Mouse (Mus musculus) heart, embryonic 12.5 days (tissue): ENCODE measurements around the gene Tspyl4. TPM values are rescaled to one million over a fixed set of nuclear protein-coding genes. Genes with fewer than 3 reads are reported as not detected.
A peak's percentile ranks its signal among the peaks of the same experiment; 100 is the strongest.

Source experiments
- ATAC-seq: fragments of 200-750 bp; cut with Nextera tagmentation; 2 replicates; pipeline ENCODE4 v1.8.0; 2017; ENCODE audit warnings: moderate TSS enrichment, moderate library complexity; ENCODE audit not compliant: insufficient number of reproducible peaks, low FRiP score
- H3K27ac ChIP-seq: fragments of 300-500 bp; sonication (generic); 2 replicates; pipeline ENCODE4 v1.5.1; 2016; ENCODE audit warnings: mild to moderate bottlenecking, moderate library complexity; ENCODE audit not compliant: poor library complexity, severe bottlenecking
- H3K27me3 ChIP-seq: fragments of 300-500 bp; sonication (generic); replicated peaks from 2 replicates; pipeline ENCODE4 v1.6.1; 2016; ENCODE audit warnings: mild to moderate bottlenecking, moderate library complexity
- H3K36me3 ChIP-seq: fragments of 300-500 bp; sonication (generic); 2 replicates; pipeline ENCODE4 v1.6.1; 2016; ENCODE audit warnings: mild to moderate bottlenecking, moderate library complexity
- H3K4me1 ChIP-seq: fragments of 300-500 bp; sonication (generic); replicated peaks from 2 replicates; pipeline ENCODE4 v1.6.1; 2016; ENCODE audit warnings: mild to moderate bottlenecking
- H3K4me2 ChIP-seq: fragments of 300-500 bp; sonication (generic); 2 replicates; pipeline ENCODE4 v1.6.1; 2016; ENCODE audit warnings: mild to moderate bottlenecking, moderate library complexity
- H3K4me3 ChIP-seq: fragments of 300-500 bp; sonication (generic); 2 replicates; pipeline ENCODE4 v1.5.1; 2016; ENCODE audit warnings: mild to moderate bottlenecking
- H3K9ac ChIP-seq: fragments of 300-500 bp; sonication (generic); 2 replicates; pipeline ENCODE4 v1.6.1; 2016; ENCODE audit warnings: mild to moderate bottlenecking, moderate library complexity
- H3K9me3 ChIP-seq: fragments of 300-500 bp; sonication (generic); replicated peaks from 2 replicates; pipeline ENCODE4 v1.6.1; 2016; ENCODE audit warnings: mild to moderate bottlenecking, moderate library complexity
- WGBS: fragments of 180-500 bp; shearing (Covaris S2); methylation state at CpG from one replicate; pipeline ENCODE4 v1.1.7; 2016; 5-methylcytosine and 5-hydroxymethylcytosine counted together
- polyA plus RNA-seq: library from polyadenylated mRNA; unstranded; fragments of >200 nt; fragmentation: Nextera tagmentation; extraction: Ambion mirVana; gene quantifications from 2 replicates; pipeline ENCODE4 v1.2.1, GENCODE M21; 2016

The Tspyl4 gene
- polyA plus RNA-seq, 1 experiment from 2014 or later: 25.6 TPM

- 4% methylated on average over 47 of the region's 47 CpGs for WGBS
- peak; percentile 55 for ATAC-seq
- Histone ChIP-seq H3K27ac (peak overlapping the region; percentile 86), H3K9ac (peak overlapping the region; percentile 97), H3K4me1 (peaks cover 13% of the 10 kb centered on the region), H3K9me3 (no peaks in the 10 kb centered on the region), H3K4me2 (peak overlapping the region; percentile 94), H3K36me3 (peaks cover 10% of the 10 kb centered on the region), H3K4me3 (peak overlapping the region; percentile 99), H3K27me3 (no peaks in the 10 kb centered on the region)
Observed at GRCm38 (mm10) chr10:34282420-34283238, 14.6 kb upstream of the Tspyl4 start.

DNA sequence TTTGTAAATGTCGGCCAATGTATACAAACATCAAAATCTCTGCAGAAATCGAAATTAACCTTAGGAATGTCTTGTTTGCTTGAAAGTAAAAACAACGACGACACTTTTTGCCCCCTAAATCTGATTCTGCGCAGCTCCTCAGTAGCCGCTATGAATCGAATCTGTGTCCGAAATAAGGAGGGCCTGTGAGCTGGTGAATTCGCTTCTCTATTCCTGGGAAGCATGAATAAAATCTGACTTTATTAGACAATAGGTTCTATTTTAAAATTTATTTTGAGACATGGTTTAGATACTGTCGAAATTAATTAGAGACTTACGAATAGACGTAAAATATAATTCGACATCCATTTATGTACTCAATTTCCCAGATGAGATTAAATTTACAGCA, 337 bp upstream of the Tspyl4 start:
- Histone ChIP-seq H3K27me3 (no peaks in the 10 kb centered on the region), H3K4me3 (peak overlapping the region; percentile 88), H3K4me2 (peak overlapping the region; percentile 96), H3K27ac (no peak overlapping the region), H3K9me3 (no peaks in the 10 kb centered on the region), H3K36me3 (no peaks in the 10 kb centered on the region), H3K4me1 (peaks cover 34% of the 10 kb centered on the region), H3K9ac (peak overlapping the region; percentile 78)
- ATAC-seq: no peak
- WGBS: 5% methylated on average over 13 of the region's 13 CpGs

DNA sequence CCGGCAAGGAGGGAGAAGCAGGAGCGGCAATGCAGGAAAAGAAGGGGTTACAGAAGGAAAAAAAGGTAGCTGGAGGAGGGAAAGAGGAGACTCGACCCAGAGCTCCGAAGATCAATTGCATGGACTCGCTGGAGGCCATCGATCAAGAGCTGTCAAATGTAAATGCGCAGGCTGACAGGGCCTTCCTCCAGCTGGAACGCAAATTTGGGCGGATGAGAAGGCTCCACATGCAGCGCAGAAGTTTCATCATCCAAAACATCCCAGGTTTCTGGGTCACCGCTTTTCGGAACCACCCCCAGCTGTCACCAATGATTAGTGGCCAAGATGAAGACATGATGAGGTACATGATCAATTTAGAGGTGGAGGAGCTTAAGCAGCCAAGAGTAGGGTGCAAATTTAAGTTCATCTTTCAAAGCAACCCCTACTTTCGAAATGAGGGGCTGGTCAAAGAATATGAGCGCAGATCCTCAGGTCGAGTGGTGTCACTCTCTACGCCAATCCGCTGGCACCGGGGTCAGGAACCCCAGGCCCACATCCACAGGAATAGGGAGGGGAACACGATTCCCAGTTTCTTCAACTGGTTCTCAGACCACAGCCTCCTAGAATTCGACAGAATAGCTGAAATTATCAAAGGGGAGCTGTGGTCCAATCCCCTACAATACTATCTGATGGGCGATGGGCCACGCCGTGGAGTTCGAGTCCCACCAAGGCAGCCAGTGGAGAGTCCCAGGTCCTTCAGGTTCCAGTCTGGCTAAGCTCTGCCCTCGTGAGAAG, 925 bp downstream of the Tspyl4 start:
- Histone ChIP-seq H3K4me2 (peak overlapping the region; percentile 96), H3K4me1 (peaks cover 42% of the 10 kb centered on the region), H3K36me3 (no peaks in the 10 kb centered on the region), H3K27me3 (no peaks in the 10 kb centered on the region), H3K27ac (no peak overlapping the region), H3K9ac (peak overlapping the region; percentile 84), H3K9me3 (no peaks in the 10 kb centered on the region), H3K4me3 (peak overlapping the region; percentile 88)
- WGBS: 44% methylated on average over 25 of the region's 25 CpGs
- no peak for ATAC-seq

DNA sequence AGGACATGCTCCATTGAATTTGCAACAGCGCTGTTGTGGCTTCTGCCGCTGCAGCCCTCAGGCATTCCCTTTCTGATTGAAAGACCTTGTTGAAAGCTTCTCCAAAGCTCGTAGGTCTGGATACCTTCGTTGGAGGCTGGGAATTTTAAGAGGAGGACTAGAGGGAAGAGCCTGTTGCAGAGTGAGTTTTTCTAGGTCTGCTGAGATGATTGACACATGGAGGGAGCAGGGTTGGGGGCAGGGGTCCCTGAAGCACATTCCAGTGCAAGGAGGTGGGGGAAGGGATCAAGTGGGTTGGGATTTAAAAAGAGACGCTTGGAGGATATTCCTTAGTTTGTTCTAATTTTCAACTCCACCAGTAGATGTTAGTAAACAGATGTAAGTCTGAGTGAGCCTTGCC, 3.1 kb downstream of the Tspyl4 start:
- ATAC-seq: no peak
- Histone ChIP-seq H3K36me3 (no peaks in the 10 kb centered on the region), H3K27ac (peak overlapping the region; percentile 56), H3K9me3 (no peaks in the 10 kb centered on the region), H3K9ac (peak overlapping the region; percentile 32; the same call in 1 of the 2 replicates), H3K4me2 (peak overlapping the region; percentile 96), H3K4me3 (peak overlapping the region; percentile 39), H3K4me1 (peaks cover 42% of the 10 kb centered on the region), H3K27me3 (no peaks in the 10 kb centered on the region)
- 28% methylated on average over 5 of the region's 5 CpGs for WGBS

DNA sequence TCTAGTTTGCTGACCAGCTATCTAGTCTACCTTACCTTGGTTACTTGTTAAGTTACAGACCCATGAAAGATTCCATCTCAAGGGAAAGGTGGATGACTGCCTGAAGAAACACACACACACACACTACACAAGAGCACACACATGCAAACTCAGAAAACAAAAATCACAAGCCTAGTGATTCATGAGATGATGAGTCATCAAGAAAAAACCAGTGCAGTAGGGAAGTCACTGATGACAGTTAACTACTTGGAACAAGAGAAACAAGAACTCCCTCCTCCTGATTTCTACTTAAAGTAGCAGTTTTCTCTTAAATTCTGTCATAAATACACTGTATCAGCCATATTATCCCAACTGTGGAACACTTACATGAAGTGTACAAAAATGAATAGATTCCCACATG, 9.8 kb downstream of the Tspyl4 start:
- no peaks in the 10 kb centered on the region for H3K9me3 ChIP-seq
- ATAC-seq: no peak
- H3K36me3 ChIP-seq: peaks cover 5% of the 10 kb centered on the region; the same call in 1 of the 2 replicates
- no peak overlapping the region for H3K9ac ChIP-seq
- H3K4me2 ChIP-seq: no peak overlapping the region
- no peak overlapping the region for H3K27ac ChIP-seq
- no peaks in the 10 kb centered on the region for H3K27me3 ChIP-seq
- H3K4me3 ChIP-seq: no peak overlapping the region
- H3K4me1 ChIP-seq: peaks cover 12% of the 10 kb centered on the region; the same call in 1 of the 2 replicates

DNA sequence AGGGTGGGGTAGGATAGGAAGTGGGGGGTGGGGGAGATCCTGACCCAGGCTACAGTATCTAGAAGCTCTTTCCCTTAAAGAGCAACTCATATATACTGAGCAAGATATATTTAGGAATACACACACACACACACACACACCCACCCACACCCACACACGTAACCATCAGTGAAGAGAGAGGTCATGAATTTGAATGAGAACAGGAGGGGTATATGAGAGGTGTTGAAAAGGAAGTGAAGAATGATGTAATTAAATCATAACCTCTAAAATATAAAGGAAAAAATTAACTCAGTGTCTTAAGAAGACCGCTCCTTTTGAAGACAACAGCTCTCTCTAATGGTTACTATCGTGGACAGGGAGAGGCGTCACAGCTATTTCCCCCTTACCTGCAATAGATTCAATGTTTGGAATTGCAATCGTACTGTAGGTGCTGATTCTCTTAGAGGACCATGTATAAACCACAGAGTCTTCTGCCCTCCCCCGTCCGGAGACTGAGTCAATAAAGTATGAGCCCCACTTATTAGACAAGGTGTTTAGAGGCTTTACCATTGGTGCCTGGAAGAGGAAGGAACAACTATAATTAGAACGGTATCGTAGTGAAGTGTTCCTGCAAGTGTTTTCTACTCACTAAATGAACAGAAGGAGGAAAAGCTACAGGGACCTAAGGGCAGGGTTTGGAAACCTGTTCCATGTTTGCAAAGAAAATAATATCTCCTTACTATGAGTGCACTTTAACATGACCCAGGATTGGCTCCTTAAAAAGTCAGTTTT, 12.9 kb downstream of the Tspyl4 start:
- 60% methylated on average over 9 of the region's 9 CpGs for WGBS
- no peaks in the 10 kb centered on the region for H3K27me3 ChIP-seq
- peaks cover 4% of the 10 kb centered on the region; the same call in 1 of the 2 replicates for H3K4me1 ChIP-seq
- H3K36me3 ChIP-seq: peaks cover 5% of the 10 kb centered on the region; the same call in 1 of the 2 replicates
- no peak overlapping the region for H3K4me2 ChIP-seq
- H3K27ac ChIP-seq: no peak overlapping the region
- no peak for ATAC-seq
- H3K9me3 ChIP-seq: no peaks in the 10 kb centered on the region
- H3K4me3 ChIP-seq: no peak overlapping the region
- H3K9ac ChIP-seq: no peak overlapping the region

- no peaks in the 10 kb centered on the region for H3K27me3 ChIP-seq
- H3K9me3 ChIP-seq: no peaks in the 10 kb centered on the region
- no peak overlapping the region for H3K4me2 ChIP-seq
- ATAC-seq: no peak
- H3K4me1 ChIP-seq: peaks cover 14% of the 10 kb centered on the region
- WGBS: 69% methylated on average over 3 of the region's 3 CpGs
- no peak overlapping the region for H3K27ac ChIP-seq
- H3K36me3 ChIP-seq: peaks cover 5% of the 10 kb centered on the region; the same call in 1 of the 2 replicates
- no peak overlapping the region for H3K4me3 ChIP-seq
- H3K9ac ChIP-seq: no peak overlapping the region
Observed at GRCm38 (mm10) chr10:34312536-34312935, 15.3 kb downstream of the Tspyl4 start.

DNA sequence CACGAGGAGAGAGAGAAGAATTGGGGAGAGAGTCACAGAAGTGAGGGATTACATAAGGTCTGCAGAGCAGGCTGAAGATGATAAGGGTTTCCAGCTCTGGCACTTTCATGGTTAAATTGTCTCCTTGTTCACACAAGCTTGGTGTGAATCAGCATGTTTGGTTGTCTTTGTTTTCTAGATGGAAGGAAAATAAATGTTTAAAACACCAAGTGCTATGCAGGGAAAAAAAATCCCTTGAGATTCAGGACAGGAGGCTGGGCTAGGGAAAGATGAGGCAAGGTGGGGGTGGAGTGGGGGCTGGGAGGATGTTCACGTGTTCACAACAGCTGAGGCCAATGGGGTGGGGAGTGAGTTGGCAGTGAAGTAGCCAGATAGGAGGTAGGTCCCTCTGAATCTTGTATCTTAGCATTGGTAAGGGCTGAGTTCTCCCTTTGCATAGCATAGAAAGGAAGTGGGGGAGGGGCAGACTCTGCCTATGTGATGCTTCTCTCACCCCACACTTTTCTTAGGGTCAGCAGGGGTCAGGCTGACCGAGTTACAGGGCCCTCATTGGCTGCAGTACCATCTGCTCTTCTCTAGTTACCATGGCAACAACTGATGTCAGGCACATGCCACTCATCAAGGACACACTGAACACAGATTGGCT, 19.5 kb downstream of the Tspyl4 start:
- no peak overlapping the region for H3K4me3 ChIP-seq
- peaks cover 4% of the 10 kb centered on the region for H3K36me3 ChIP-seq
- 0 out of 2 replicates have a peak, but pooled peaks have one; percentile 51 for ATAC-seq
- H3K9me3 ChIP-seq: no peaks in the 10 kb centered on the region
- 2% methylated on average over 3 of the region's 3 CpGs for WGBS
- no peak overlapping the region for H3K27ac ChIP-seq
- peaks cover 10% of the 10 kb centered on the region for H3K4me1 ChIP-seq
- H3K27me3 ChIP-seq: no peaks in the 10 kb centered on the region
- no peak overlapping the region for H3K9ac ChIP-seq
- peak overlapping the region; percentile 20; the same call in 1 of the 2 replicates for H3K4me2 ChIP-seq

DNA sequence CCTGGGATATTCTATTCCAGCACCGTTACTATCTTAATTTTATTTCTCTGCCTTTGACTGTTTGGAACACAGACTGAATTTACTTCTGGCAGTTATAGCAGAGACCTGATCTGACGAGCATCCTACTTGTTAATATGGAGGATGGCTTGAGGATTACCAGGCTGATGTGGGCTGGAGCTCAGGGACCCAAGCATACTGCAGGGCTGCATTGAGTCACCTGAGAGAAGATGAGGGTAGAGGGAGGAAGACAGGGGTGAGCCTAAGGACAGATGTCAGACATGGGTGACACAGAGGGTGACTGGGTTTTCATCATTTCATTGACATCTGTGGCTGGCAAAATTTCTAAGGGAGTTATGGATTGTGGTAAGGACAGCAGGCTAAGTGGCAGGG, 20.0 kb downstream of the Tspyl4 start:
- H3K36me3 ChIP-seq: peaks cover 5% of the 10 kb centered on the region
- H3K4me3 ChIP-seq: no peak overlapping the region
- no peak overlapping the region for H3K4me2 ChIP-seq
- 32% methylated on average over 2 of the region's 2 CpGs for WGBS
- H3K4me1 ChIP-seq: peaks cover 10% of the 10 kb centered on the region
- no peaks in the 10 kb centered on the region for H3K27me3 ChIP-seq
- no peaks in the 10 kb centered on the region for H3K9me3 ChIP-seq
- ATAC-seq: no peak
- H3K27ac ChIP-seq: no peak overlapping the region
- no peak overlapping the region for H3K9ac ChIP-seq

GRCm38 (mm10) chr10:34320809-34321208, 23.6 kb downstream of the Tspyl4 start:
- Histone ChIP-seq H3K27ac (no peak overlapping the region), H3K27me3 (no peaks in the 10 kb centered on the region), H3K9ac (no peak overlapping the region), H3K4me2 (no peak overlapping the region), H3K4me1 (peaks cover 10% of the 10 kb centered on the region), H3K36me3 (peaks cover 5% of the 10 kb centered on the region), H3K4me3 (no peak overlapping the region), H3K9me3 (no peaks in the 10 kb centered on the region)
- 58% methylated on average over 2 of the region's 2 CpGs for WGBS
- no peak for ATAC-seq
